Mouse (Mus musculus) testis, adult 2 months (tissue): Measurements from ENCODE around the gene Tmbim4. TPM values are rescaled to one million over a fixed set of nuclear protein-coding genes. Genes with fewer than 3 reads are reported as not detected.

ENCODE experiments used
- H3K27ac ChIP-seq: fragments of 200-500 bp; 2 replicates; pipeline ENCODE4 v1.5.1; 2012; ENCODE audit warnings: low read depth, low read length; ENCODE audit not compliant: control insufficient read depth, insufficient read depth
- H3K27me3 ChIP-seq: fragments of 200-500 bp; 2 replicates; pipeline ENCODE4 v1.6.1; 2012; ENCODE audit warnings: mild to moderate bottlenecking, low read length, moderate library complexity; ENCODE audit not compliant: control insufficient read depth, insufficient read depth
- H3K36me3 ChIP-seq: fragments of 200-500 bp; 2 replicates; pipeline ENCODE4 v1.6.1; 2012; ENCODE audit warnings: mild to moderate bottlenecking, low read length; ENCODE audit not compliant: control insufficient read depth, insufficient read depth
- H3K4me1 ChIP-seq: fragments of 200-500 bp; 2 replicates; pipeline ENCODE4 v1.6.1; 2012; ENCODE audit warnings: low read length; ENCODE audit not compliant: control insufficient read depth, insufficient read depth
- H3K4me3 ChIP-seq: fragments of 200-500 bp; 2 replicates; pipeline ENCODE4 v1.5.1; 2012; ENCODE audit warnings: low read depth, mild to moderate bottlenecking, low read length, moderate library complexity, mixed read lengths; ENCODE audit not compliant: control insufficient read depth
- CTCF ChIP-seq: fragments of 200-500 bp; IDR thresholded peaks from 2 replicates; pipeline ENCODE4 v1.5.1; 2012; ENCODE audit warnings: low read depth, mild to moderate bottlenecking, inconsistent platforms, low read length, moderate library complexity; ENCODE audit not compliant: control insufficient read depth, insufficient read depth, insufficient replicate concordance
- POLR2A ChIP-seq: fragments of 200-500 bp; IDR thresholded peaks from 2 replicates; pipeline ENCODE4 v1.6.1; 2012; ENCODE audit warnings: low read depth, mild to moderate bottlenecking, inconsistent platforms, low read length, moderate library complexity; ENCODE audit not compliant: control insufficient read depth
- polyA plus RNA-seq: library from polyadenylated mRNA; depleted of rRNA; stranded (reverse); fragments of >200 nt; gene quantifications from 2 replicates; pipeline ENCODE4 v1.2.3, GENCODE M21; 2012

Gene Tmbim4
- polyA plus RNA-seq, 1 experiment: 382 TPM

- Histone ChIP-seq H3K27me3 (no peaks in the 10 kb centered on the region), H3K27ac (no peak overlapping the region), H3K4me3 (no peak overlapping the region), H3K4me1 (no peaks in the 10 kb centered on the region), H3K36me3 (no peaks in the 10 kb centered on the region)
- TF ChIP-seq CTCF (no peak), POLR2A (no peak)
Observed at GRCm38 (mm10) chr10:120182887-120183286, 18.5 kb upstream of the Tmbim4 start.

DNA sequence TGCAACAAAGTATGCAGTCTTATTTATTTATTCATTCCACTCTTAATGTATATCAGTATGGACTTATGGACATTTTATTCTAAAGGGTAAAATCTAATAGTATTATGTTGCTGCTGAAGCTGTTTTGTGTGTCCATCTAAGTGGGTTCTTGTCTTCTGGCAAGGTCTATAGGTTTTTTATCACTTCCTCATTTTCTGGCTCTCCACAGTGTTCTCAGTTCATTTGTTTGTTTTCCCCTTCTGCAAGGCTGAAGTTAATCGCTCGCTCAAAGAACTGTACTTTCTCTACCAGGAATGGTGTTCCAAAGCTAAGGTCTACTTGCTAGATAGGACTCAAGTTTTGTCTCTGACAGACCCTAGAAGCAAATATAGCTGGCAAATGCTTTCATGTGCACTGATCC, 18.0 kb upstream of the Tmbim4 start:
- H3K27ac ChIP-seq: no peak overlapping the region
- no peaks in the 10 kb centered on the region for H3K4me1 ChIP-seq
- no peak for TF ChIP-seq CTCF
- no peak for TF ChIP-seq POLR2A
- no peaks in the 10 kb centered on the region for H3K27me3 ChIP-seq
- no peaks in the 10 kb centered on the region for H3K36me3 ChIP-seq
- H3K4me3 ChIP-seq: no peak overlapping the region

GRCm38 (mm10) chr10:120188513-120188912, 12.9 kb upstream of the Tmbim4 start:
- H3K27me3 ChIP-seq: no peaks in the 10 kb centered on the region
- no peak overlapping the region for H3K27ac ChIP-seq
- no peaks in the 10 kb centered on the region for H3K36me3 ChIP-seq
- no peaks in the 10 kb centered on the region; the same call in 1 of the 2 replicates for H3K4me1 ChIP-seq
- TF ChIP-seq POLR2A: no peak
- TF ChIP-seq CTCF: no peak
- H3K4me3 ChIP-seq: no peak overlapping the region

GRCm38 (mm10) chr10:120189276-120189675, 12.1 kb upstream of the Tmbim4 start:
- no peaks in the 10 kb centered on the region for H3K27me3 ChIP-seq
- no peak overlapping the region for H3K27ac ChIP-seq
- TF ChIP-seq CTCF (no peak), POLR2A (no peak)
- no peak overlapping the region for H3K4me3 ChIP-seq
- H3K4me1 ChIP-seq: no peaks in the 10 kb centered on the region; the same call in 1 of the 2 replicates
- H3K36me3 ChIP-seq: no peaks in the 10 kb centered on the region

DNA sequence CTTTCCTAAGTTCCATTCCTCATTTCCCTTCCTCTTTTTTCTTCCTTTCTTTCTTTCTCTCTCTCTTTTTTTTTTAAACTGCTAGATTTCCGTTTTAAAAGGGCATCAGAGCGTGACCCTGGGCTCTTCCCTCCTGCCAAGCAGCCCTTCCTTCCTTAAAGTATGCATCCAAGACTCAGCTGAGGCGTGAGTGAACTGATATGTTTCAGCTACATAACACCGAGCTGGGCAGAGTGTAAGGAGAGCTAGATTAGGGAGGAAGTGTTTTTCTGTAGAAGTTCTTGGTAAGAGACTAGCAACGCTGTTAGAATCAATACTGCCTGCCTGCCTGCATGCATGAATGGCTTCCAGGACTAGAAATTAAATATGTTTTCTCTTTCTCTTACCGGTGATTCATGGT, 11.6 kb upstream of the Tmbim4 start:
- Histone ChIP-seq H3K4me3 (no peak overlapping the region), H3K4me1 (no peaks in the 10 kb centered on the region; the same call in 1 of the 2 replicates), H3K36me3 (no peaks in the 10 kb centered on the region), H3K27ac (no peak overlapping the region), H3K27me3 (no peaks in the 10 kb centered on the region)
- TF ChIP-seq POLR2A (no peak), CTCF (no peak)

DNA sequence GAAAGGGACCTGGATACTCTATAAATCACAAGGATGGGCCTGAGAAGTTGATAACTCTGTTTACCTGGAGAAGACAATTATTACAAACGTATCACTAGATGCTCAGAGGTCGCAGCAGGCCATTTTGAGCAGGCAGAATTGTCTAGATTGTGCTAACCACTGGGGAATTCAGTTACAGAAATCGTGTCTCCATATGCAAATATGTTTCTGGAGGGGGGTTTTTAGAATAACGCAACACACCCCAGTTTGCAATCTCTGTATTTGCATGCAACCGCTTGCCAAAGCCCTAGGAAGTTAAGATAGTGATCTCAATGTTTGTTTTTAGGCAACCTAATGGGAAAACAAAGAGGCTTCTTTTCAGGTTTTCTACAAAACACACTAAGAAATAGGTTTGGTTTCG, 10.2 kb upstream of the Tmbim4 start:
- H3K36me3 ChIP-seq: no peaks in the 10 kb centered on the region
- H3K4me3 ChIP-seq: no peak overlapping the region

GRCm38 (mm10) chr10:120192278-120192677, 9.1 kb upstream of the Tmbim4 start:
- no peaks in the 10 kb centered on the region; the same call in 1 of the 2 replicates for H3K4me1 ChIP-seq
- TF ChIP-seq CTCF: no peak
- no peak for TF ChIP-seq POLR2A

More for the DNA sequence above, 10.2 kb upstream of the Tmbim4 start:
- H3K27me3 ChIP-seq: no peaks in the 10 kb centered on the region
- no peak for TF ChIP-seq CTCF
- no peaks in the 10 kb centered on the region; the same call in 1 of the 2 replicates for H3K4me1 ChIP-seq
- no peak overlapping the region for H3K27ac ChIP-seq

DNA sequence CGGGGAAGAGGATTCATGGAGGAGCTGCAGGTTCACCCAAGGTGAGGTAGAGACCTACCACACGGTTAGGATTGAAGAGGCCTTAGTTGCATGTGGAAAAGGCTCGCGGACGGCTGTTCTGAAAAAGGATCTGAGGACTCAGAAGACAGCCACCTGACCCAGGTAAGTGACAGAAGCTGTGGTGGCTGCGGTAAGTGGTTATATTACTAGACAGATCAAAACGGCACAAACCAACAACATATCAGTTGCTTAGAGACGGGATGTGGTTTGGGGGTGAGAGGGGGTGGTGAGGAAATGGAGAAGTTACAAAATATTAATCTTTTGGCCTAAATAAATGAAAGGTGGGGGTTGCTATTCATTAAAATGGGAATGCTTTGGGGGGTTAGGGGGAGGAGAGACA, 8.1 kb upstream of the Tmbim4 start:
- Histone ChIP-seq H3K27me3 (no peaks in the 10 kb centered on the region), H3K27ac (no peak overlapping the region), H3K4me1 (no peaks in the 10 kb centered on the region; the same call in 1 of the 2 replicates), H3K4me3 (no peak overlapping the region), H3K36me3 (no peaks in the 10 kb centered on the region)
- TF ChIP-seq CTCF (no peak), POLR2A (no peak)

More at GRCm38 (mm10) chr10:120192278-120192677, 9.1 kb upstream of the Tmbim4 start:
- Histone ChIP-seq H3K36me3 (no peaks in the 10 kb centered on the region), H3K4me3 (no peak overlapping the region), H3K27ac (no peak overlapping the region), H3K27me3 (no peaks in the 10 kb centered on the region)
